Mouse (Mus musculus): ENCODE data around the gene Hrk. TPM values are rescaled to one million over a fixed set of nuclear protein-coding genes. Genes with fewer than 3 reads are reported as not detected.

Hrk gene
- polyA plus RNA-seq, 1 experiment, result 3.3 TPM

DNA sequence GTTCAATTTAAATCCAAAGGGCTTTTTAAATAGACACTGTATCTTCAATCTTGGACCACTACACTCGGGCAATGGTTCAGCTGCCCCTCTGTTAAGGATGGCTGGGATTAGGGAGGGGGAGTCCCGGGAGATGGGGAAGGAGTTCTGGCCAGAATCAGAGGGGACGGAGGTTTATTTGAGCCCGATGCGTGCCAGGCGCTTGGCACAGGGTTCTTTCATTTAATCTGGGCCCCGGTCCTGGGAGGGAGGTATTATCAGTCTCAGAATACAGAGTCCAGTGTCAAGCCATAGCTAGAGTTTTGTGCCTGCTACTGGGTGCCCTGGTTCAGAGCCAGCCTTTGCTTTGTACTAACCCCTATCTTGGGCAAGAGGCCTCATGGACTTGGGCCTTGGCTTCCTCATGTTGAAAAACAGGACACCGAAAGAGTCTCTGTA is 3.1 kb downstream of the Hrk start:
- 53% methylated on average over 8 of the region's 8 CpGs for WGBS
- no peak for TF ChIP-seq POLR2A (IDR thresholded peaks at IDR 0.05; ENCODE audit: borderline replicate concordance, insufficient read depth, low read length)
- no peak for TF ChIP-seq CTCF (IDR thresholded peaks at IDR 0.05; ENCODE audit: borderline replicate concordance, insufficient read depth, low read depth, low read length)
- H3K4me3 ChIP-seq (replicated peaks; ENCODE audit: insufficient read depth, low read depth, low read length), result no peak overlapping the region
- no peaks in the 10 kb centered on the region; the same call in 1 of the 2 replicates for H3K27me3 ChIP-seq (ENCODE audit: control insufficient read depth, insufficient read depth, low read length)
- DNase-seq, result peak in 1 of 2 experiments; percentile 33
- peaks cover 10% of the 10 kb centered on the region; the same call in 1 of the 2 replicates for H3K4me1 ChIP-seq (ENCODE audit: control insufficient read depth, insufficient read depth, low read length)
- no peak overlapping the region for H3K27ac ChIP-seq (ENCODE audit: insufficient read depth, low read length)

DNA sequence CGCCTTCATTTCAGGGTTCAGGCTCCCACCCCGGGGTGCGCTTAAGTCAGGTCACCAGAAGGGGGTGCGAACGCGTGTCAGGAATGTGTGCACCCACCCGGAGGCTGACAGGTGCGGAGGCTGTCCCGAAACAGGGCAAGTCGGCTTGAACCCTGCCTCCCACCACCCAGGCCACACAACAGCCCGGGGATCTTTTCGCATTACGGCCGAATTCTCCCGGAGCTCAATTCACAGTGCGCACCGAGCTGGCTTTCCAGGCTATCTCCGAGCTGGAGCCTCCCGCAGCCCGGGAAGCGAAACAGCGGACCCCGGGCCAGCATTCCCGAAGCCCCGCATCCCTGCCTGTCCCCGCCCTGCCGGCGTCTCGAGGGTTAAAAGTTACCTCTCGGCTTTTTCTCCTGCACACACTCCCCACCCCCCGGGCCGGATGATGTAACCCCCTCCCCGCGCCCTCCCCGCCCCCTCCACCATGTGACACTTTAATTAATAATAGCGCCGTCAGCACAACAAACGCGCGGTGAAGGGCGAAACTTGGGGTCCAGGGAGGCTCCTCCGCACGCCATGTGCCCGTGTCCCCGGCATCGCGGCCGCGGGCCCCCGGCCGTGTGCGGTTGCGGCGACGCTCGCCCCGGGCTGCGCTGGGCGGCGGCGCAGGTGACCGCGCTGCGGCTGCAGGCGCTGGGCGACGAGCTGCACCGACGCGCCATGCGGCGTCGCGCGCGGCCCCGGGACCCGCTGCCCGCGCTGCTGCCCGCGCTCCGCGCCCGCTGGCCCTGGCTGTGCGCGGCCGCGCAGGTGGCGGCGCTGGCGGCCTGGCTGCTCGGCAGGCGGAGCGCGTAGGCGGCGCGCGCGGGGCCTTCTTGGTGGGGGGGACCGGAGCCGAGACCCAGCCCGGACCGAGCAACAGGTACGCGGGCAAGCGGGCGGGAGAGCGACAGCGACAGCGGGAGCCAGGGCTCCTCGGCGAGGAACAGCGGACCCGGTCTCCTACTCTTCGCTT is 5.1 kb downstream of the Hrk start:
- peak overlapping the region; percentile 53 for H3K4me3 ChIP-seq (replicated peaks; ENCODE audit: insufficient read depth, low read depth, low read length)
- DNase-seq, result peak; percentile 58 to 67
- H3K27me3 ChIP-seq (ENCODE audit: control insufficient read depth, insufficient read depth, low read length), result no peaks in the 10 kb centered on the region; the same call in 1 of the 2 replicates
- peaks cover 10% of the 10 kb centered on the region for H3K4me1 ChIP-seq (ENCODE audit: control insufficient read depth, insufficient read depth, low read length)
- 1% methylated on average over 116 of the region's 117 CpGs for WGBS
- TF ChIP-seq POLR2A (IDR thresholded peaks at IDR 0.05; ENCODE audit: borderline replicate concordance, insufficient read depth, low read length) (no peak), CTCF (IDR thresholded peaks at IDR 0.05; ENCODE audit: borderline replicate concordance, insufficient read depth, low read depth, low read length) (peak; percentile 43; the same call in 1 of the 2 replicates)
- no peak overlapping the region for H3K27ac ChIP-seq (ENCODE audit: insufficient read depth, low read length)

DNA sequence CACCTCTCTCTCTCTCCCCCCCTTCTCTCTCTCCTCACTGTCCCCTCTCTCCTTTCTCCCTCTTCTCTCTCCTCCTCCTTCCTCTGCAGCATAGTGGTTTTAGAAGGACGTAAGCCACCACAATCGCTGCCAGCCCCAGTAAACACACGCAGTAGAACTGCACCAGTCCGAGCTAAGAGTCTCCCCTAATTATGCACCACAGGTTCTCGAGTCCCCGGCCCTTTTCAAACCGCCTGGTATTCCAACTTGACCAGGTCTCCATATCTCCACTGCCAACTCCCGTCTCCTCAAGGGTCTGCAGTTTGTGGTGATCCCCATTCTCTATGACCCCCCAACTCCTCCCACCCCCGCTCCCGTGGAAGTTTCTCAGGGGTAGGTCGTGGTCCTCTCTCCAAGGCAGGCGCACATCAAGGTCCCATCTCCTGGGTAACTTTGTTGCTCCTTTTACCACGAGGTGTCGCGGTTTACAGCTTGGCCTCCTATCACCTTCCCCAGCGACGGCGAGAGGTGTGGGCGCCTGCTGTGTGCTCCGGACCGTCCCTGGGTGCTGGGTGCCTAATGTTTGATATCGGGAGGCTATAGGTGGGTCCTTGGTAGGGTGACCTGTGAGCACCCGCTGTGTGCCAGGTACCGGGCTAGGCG is 6.6 kb downstream of the Hrk start:
- peaks cover 10% of the 10 kb centered on the region for H3K4me1 ChIP-seq (ENCODE audit: control insufficient read depth, insufficient read depth, low read length)
- peaks cover 1% of the 10 kb centered on the region; the same call in 1 of the 2 replicates for H3K27me3 ChIP-seq (ENCODE audit: control insufficient read depth, insufficient read depth, low read length)
- peak overlapping the region; percentile 53 for H3K4me3 ChIP-seq (replicated peaks; ENCODE audit: insufficient read depth, low read depth, low read length)
- WGBS, result 1% methylated on average over 25 of the region's 25 CpGs
- no peak overlapping the region for H3K27ac ChIP-seq (ENCODE audit: insufficient read depth, low read length)
- TF ChIP-seq POLR2A (IDR thresholded peaks at IDR 0.05; ENCODE audit: borderline replicate concordance, insufficient read depth, low read length) (no peak), CTCF (IDR thresholded peaks at IDR 0.05; ENCODE audit: borderline replicate concordance, insufficient read depth, low read depth, low read length) (peak; percentile 57; the same call in 1 of the 2 replicates)
- peak; percentile 38 to 50 for DNase-seq

DNA sequence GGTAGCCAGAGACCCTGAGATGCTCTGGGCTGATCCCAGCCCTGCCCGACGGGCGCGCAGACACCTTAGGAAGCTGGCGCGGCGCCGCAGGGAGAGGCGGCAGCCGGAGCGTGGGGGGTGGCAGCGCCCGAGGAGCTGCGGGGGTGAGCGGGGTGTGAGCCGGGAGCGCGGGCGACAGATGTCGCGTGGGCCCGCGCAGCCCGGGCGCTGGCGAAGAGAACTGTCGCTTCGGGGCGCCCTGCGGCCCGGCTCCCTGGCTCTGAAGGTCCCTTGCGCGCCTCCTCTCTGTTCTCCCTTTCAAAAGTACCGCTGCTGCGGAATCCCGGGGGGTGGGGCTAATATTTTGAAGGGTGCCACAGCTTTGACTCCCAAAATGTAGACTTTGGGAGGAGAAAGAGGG is 7.2 kb downstream of the Hrk start:
- peaks cover 1% of the 10 kb centered on the region; the same call in 1 of the 2 replicates for H3K27me3 ChIP-seq (ENCODE audit: control insufficient read depth, insufficient read depth, low read length)
- DNase-seq, result no peak
- peaks cover 10% of the 10 kb centered on the region for H3K4me1 ChIP-seq (ENCODE audit: control insufficient read depth, insufficient read depth, low read length)
- H3K4me3 ChIP-seq (replicated peaks; ENCODE audit: insufficient read depth, low read depth, low read length), result peak overlapping the region; percentile 53
- no peak overlapping the region for H3K27ac ChIP-seq (ENCODE audit: insufficient read depth, low read length)
- whole genome bisulfite sequencing, result 1% methylated on average over 36 of the region's 36 CpGs
- TF ChIP-seq POLR2A (IDR thresholded peaks at IDR 0.05; ENCODE audit: borderline replicate concordance, insufficient read depth, low read length), result no peak
- no peak for TF ChIP-seq CTCF (IDR thresholded peaks at IDR 0.05; ENCODE audit: borderline replicate concordance, insufficient read depth, low read depth, low read length)

DNA sequence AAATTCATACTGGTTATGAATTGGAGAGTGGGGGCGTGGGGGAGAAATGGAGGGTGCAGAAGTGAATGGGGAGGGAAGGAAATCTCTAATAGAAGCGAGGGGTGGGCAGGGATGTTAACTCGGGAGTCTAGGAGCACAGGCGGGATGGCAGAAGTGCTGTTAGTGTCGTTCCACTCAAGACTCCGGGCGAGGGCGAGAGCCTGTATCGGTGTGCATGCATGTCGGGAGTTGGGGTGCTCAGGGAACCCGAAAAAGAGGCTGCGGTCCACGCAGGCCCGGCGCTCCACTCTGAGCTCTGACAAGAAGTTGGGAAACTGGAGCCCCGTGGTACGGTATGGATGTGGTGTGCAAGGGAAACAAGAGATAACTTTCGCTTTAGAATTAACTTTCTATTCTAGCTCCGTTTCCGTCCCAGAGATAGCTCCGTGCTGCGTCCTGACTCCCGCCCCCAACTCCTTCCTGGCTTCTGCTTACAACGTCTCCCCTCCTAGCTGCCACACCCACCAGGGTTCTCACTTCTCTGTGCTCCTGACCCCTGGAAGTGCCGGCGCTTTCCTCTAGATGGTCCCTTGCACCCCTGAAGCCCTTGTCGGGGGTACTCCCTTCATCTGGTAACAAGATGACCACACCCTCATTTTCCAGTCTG is 7.8 kb downstream of the Hrk start:
- TF ChIP-seq POLR2A (IDR thresholded peaks at IDR 0.05; ENCODE audit: borderline replicate concordance, insufficient read depth, low read length), result no peak
- no peak for TF ChIP-seq CTCF (IDR thresholded peaks at IDR 0.05; ENCODE audit: borderline replicate concordance, insufficient read depth, low read depth, low read length)
- H3K27me3 ChIP-seq (ENCODE audit: control insufficient read depth, insufficient read depth, low read length), result peaks cover 1% of the 10 kb centered on the region; the same call in 1 of the 2 replicates
- H3K4me1 ChIP-seq (ENCODE audit: control insufficient read depth, insufficient read depth, low read length), result peaks cover 10% of the 10 kb centered on the region
- 4% methylated on average over 27 of the region's 27 CpGs for WGBS
- peak overlapping the region; percentile 39 for H3K4me3 ChIP-seq (replicated peaks; ENCODE audit: insufficient read depth, low read depth, low read length)
- DNase-seq, result no peak
- H3K27ac ChIP-seq (ENCODE audit: insufficient read depth, low read length), result no peak overlapping the region

DNA sequence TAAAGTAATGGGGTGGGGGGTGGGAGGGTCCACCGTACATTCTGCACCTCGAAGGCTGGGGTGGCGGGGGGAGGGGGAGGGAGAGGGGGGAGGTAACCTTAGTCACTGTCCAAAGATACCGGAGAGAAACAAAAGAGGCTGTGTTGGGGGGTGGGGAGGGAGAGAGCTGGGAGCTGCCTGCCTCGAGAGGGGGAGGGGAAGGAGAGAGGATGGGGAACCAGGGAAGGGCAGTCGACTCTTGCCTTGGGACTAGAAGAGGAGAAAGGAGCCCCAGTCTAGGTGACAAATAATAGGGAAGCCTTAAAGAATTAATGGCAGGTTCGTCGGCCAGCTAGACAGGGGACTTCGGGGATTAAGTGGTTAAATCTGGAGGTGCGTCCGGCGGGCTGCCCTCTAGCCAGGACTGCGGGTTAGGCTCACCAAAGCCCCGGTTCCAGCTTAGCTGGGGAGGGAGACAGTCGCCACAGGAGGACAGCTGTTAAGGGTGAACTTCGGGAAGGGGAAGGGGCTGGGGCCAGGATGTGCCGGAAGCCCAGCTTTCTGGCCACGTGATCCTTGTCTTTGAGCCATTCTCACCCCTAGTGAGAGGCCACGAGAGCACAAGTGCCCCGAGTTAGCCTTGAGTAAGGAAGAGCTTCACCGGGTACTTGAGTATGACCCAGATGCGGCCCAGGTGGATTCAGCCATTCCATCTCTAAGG is 10.0 kb downstream of the Hrk start:
- Histone ChIP-seq H3K27ac (ENCODE audit: insufficient read depth, low read length) (no peak overlapping the region), H3K4me1 (ENCODE audit: control insufficient read depth, insufficient read depth, low read length) (peaks cover 10% of the 10 kb centered on the region), H3K4me3 (replicated peaks; ENCODE audit: insufficient read depth, low read depth, low read length) (no peak overlapping the region), H3K27me3 (ENCODE audit: control insufficient read depth, insufficient read depth, low read length) (peaks cover 1% of the 10 kb centered on the region; the same call in 1 of the 2 replicates)
- WGBS, result 9% methylated on average over 22 of the region's 22 CpGs
- DNase-seq, result no peak
- no peak for TF ChIP-seq CTCF (IDR thresholded peaks at IDR 0.05; ENCODE audit: borderline replicate concordance, insufficient read depth, low read depth, low read length)
- TF ChIP-seq POLR2A (IDR thresholded peaks at IDR 0.05; ENCODE audit: borderline replicate concordance, insufficient read depth, low read length), result no peak

DNA sequence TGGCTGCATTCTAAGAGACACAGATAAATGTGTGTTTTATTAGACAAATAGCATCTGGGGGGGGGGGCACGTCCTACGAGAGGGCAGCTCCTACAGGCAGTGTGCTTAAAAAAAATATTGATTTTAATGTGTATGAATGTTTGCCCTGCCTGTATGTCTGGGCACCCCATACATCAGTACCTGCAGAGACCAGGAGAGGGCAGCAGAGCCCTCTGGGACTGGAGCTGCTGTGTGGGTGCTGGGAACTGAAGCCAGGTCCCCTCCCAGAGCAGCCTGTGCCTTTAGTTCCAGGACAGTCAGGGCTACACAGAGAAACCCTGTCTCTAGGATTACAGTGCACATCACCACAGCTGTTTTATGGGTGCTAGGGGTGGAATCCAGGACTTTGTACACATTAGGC is 10.7 kb downstream of the Hrk start:
- H3K27ac ChIP-seq (ENCODE audit: insufficient read depth, low read length), result no peak overlapping the region
- no peak for DNase-seq
- 34% methylated on average over 2 of the region's 2 CpGs for WGBS
- no peak overlapping the region for H3K4me3 ChIP-seq (replicated peaks; ENCODE audit: insufficient read depth, low read depth, low read length)
- peaks cover 1% of the 10 kb centered on the region; the same call in 1 of the 2 replicates for H3K27me3 ChIP-seq (ENCODE audit: control insufficient read depth, insufficient read depth, low read length)
- H3K4me1 ChIP-seq (ENCODE audit: control insufficient read depth, insufficient read depth, low read length), result peaks cover 10% of the 10 kb centered on the region
- TF ChIP-seq POLR2A (IDR thresholded peaks at IDR 0.05; ENCODE audit: borderline replicate concordance, insufficient read depth, low read length) (no peak), CTCF (IDR thresholded peaks at IDR 0.05; ENCODE audit: borderline replicate concordance, insufficient read depth, low read depth, low read length) (peak; percentile 39)
